Mouse (Mus musculus): ENCODE measurements at regions not wholly inside any gene's neighbourhood (a gene's known extent, or its start where the extent isn't known, plus 50 kb on each side); places are given as distances from the start of the nearest gene placed in this dataset.

DNA sequence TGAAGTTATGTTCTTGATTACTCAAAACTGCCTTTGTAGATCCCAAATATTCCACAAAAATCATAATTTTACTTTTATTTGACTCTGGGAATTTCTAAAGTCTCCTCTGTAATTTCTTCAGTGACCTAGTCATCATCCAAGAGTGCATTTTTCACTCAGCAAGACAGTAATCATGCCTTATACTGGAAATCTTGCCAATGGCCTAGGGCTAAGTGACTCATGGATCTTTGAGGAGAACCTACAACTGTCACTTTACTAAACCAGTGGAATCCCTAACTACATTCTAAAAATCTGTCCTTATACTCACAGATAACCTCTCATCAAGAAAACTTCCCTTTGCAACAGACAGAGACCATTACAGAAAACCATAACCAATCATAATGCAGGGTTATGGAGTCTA lies 98.0 kb upstream of the Tbc1d5 start:
- no peak for DNase-seq (ENCODE audit: low spot score in 2 of 2)

DNA sequence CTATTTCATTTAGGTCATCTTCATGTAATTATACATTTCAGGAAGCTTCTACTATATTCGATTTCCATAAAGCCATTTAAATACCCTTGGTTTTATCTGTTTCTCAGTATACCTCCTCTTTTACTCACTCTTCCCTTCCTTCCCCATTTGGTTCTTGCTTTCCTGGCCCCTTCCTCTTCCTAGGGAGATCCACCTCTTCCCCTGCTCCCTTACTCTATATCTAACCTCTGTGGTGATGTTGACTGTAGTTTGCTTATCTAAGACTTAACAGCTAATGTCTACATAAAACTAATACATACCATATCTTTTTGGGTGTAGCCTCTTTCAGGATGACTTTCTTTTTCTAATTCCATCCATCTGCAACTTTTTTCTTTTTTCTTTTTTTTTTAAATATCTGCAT lies 92.9 kb upstream of the Tbc1d5 start:
- DNase-seq (ENCODE audit: low spot score in 2 of 2) = no peak

DNA sequence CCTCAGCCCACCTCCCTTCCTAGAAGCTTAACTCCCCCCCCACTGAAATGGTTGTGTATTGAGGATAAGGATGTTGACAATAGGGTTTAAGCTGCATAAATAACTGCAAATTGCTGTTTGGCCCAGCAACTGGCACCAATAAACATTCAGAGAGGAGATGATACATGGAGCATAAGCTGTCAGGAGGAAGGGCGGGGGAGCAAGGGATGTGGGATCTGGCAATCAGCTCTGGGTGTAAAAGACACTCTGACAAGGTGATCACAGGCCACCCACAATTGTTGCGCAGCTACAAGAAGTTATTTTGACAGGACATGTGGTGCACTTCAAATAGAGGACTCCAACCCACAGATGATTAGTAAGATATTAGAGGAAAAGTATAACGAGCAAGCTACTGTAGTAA lies 83.8 kb upstream of the Tbc1d5 start:
- no peak for DNase-seq (ENCODE audit: low spot score in 2 of 2)

DNA sequence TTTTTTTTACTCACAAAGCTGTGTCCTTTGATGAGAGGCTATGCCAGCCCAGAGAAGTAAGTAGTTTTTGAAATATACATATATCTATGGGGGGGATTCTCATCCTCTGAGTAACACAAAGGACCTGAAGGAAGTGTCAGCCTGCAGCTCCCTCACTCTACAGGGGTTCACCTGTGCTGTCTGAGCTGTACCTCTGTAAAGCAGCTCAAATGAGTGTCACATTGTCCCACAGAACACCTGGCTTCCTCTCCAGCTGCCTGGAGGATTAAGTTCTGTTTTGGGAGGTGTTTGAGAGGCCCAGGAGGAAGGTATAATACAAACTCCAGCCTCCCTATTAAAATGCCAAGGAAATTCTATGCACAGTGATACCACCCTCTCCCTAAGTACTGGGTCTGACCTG lies 83.3 kb upstream of the Tbc1d5 start:
- DNase-seq (ENCODE audit: low spot score in 2 of 2) = no peak

DNA sequence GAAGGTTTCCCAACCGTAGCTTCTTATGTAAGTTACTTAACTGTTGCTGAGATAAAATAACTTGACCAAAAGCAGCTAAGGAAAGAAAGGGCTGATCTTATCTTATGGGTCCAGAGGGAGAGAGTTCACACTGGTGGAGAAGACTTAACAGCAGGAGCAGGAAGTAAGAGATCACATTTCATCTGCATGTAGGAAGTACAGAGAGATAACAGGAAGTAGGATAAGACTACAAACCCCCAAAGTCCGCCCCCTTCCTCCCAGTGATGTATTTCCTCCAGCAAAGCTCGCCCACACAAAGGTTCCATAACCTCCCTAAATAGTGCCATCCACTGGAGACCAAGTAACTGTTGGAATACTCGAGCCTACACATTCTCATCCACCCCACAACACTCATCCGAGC lies 79.2 kb upstream of the Tbc1d5 start:
- DNase-seq (ENCODE audit: low spot score in 2 of 2) = no peak

DNA sequence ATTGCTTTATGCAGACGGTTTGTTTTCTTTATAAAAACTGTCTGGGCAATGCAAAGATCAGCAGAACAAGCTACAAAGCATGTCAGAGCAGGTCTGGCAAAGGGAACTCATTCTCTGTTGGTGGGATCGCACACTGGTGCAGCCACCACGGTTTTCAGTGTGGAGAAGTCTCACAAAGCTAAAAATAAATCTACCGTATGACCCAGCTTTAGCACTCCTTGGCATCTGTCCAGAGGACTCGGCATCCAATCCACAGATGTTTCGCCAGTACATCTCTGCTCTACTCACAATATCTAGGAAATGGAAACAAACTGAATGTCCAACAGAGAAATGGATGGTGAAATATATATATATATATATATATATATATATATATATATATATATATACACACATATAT lies 69.4 kb upstream of the Tbc1d5 start:
- no peak for DNase-seq (ENCODE audit: low spot score in 2 of 2)

DNA sequence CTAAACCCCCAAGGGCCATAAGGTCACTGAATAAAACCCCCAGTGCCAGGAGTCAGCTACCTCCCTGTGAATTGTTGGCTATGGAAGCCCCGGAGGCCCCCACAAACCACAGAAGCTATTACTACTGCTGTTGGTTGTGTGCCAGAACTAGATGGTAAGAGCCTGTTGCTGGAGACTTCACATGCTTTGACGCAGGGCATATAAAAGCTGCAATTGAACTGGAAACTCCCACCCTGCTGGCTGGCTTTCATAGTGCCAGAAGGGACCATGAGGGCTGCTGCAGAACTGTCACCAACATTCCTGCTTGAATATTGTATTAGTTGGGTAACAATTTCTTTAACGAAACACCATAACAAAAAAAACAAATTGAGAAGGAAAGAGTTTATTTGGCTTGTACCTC lies 66.9 kb upstream of the Tbc1d5 start:
- DNase-seq (ENCODE audit: low spot score in 2 of 2) = no peak

DNA sequence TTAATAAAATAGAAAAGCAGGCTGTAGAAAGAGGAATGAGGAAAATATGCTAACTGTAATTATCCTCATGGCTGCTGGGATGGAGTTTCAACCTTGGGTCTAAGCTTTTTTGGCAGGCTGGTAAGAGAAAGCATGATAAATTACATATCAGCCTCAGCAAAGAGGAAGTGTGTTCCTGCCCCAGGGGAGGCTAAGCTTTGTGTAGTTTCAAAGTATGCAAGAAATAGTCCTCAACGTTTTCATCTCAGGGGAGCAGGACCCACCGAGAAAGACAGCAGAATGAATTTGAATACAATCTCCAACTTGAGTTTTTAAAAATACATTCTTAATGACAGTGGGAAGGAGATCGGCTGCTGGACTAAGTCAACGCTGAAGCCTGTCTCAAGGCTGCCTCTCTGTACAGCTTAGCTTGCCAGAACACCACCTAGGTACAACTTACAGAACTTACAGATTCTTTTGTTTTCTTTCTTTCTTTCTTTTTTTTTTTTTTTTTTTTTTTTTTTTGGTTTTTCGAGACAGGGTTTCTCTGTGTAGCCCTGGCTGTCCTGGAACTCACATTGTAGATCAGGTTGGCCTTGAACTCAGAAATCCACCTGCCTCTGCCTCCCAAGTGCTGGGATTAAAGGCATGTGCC lies 61.3 kb upstream of the Tbc1d5 start:
- no peak for DNase-seq (ENCODE audit: low spot score in 2 of 2)

DNA sequence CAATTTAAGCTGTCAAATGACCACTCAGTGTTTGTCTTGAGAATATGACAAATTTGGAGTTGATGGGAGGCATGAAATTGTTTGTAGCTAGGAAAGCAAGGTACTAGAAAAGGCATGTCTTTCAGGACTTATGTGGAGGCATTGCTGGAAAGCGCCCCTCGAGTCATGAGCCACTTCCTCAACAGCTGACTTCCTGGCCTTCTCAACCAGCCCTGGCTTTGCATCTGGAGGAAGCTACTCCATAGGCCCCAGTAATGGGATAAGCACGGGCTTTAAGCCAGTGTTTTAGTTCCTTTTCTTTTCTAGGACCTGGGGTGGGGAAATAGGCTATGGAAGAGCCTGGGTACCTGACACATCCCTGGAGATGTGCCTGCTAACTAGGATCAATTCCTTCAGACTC lies 60.3 kb upstream of the Tbc1d5 start:
- DNase-seq (ENCODE audit: low spot score in 2 of 2) = no peak

All from left cerebral cortex, adult 18-20 months (tissue).